Mouse (Mus musculus) ES-CJ7 (cell line): ENCODE data around the gene Fads1.
"Not testable (repeated sequence)": the region's sequence is repeated elsewhere in the genome, so short reads cannot be mapped to it uniquely, and the experiment has no call there.

Experiments
- DNase-seq: peaks from one replicate; pipeline ENCODE4 v3.0.0; 2011; ENCODE audit warnings: low read depth, low spot score

Fads1 gene

DNA sequence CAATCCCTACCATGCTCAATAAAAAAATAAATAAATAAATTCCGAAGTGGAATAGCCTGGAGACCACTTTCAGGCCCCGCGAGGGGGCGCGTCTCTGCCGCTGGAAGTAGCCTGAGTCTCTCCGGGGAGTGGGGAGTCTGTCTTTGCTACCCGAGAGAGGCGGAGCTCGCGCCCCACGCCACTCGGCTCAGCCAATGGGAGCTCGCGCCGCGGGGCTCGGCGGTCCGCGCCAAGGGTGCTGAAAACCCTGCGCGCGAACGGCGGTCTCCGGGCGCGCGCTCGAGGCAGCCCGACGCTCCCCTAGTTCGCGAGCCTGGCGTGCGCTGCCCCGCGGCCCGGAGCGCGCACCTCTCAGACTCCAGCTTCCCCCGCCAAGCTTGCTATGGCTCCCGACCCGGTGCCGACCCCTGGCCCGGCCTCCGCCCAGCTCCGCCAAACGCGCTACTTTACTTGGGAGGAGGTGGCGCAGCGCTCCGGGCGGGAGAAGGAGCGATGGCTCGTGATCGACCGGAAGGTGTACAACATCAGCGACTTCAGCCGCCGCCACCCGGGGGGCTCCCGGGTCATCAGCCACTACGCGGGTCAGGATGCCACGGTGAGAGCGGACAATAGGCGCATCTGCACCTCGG is at the start of gene Fads1:
TSS of gene Fads1 (plus strand) at position 219 of the 629 bp plus-strand sequence.
- DNase-seq: peak; percentile 96

DNA sequence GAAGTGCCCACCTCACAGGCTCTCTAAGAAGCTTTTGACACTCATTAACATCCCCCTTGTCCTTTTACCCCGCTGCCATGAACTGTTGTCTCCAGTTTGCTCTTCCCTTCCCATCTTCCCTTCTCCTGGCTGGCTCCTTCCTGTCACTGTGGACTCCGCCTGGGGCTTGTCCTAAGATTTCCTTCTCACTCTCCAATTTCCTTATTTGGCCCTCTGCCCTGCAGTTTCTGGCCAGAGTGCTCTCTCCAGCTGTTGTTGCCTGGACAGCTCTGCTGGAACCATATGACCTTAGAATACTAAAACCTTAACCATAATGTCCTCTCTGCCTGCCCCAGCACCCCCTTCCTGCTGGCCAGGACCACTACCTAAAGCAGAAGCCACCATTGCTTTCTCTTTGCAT is 48.0 kb upstream of the Fads1 start:
- DNase-seq: no peak

DNA sequence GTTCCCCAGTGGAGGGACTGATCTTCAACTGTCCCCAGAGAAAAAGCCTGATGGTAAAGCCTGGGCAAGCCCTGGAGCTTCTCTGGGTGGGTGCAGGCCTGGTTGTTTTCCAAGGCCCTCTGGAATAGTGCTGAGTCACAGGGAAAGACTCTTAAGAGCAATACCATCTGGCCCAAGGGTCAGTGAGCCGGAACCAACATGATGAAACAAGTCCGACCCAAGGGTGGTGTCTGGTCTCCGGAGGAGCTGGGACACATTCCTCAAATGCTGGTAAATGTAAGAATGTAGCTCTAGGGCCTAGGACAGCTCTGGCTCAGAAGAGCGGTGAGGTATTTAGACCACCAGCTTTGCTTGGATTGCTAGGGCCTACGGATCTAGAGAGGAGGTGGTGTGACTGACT is 45.3 kb upstream of the Fads1 start:
- DNase-seq: peak; percentile 31

DNA sequence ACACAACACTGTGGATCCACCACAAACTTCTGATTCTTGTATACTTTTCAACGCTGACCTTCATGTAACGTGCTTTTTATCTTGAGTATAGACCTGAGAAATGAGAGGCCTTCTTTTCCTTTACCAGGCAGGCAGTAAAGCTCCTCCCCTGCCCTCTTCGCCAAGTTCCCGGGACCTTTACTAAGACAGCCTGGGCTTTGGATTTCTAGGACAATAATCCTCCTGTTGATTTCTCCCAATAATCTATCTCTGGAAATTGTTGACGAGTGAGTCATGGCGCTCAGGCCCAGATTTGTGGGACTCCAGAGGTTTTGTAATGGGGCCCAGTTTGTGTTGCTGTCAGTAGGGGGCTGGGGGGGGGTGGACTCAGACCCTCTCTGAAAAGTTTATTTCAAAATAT is 43.0 kb upstream of the Fads1 start:
- DNase-seq: no peak

DNA sequence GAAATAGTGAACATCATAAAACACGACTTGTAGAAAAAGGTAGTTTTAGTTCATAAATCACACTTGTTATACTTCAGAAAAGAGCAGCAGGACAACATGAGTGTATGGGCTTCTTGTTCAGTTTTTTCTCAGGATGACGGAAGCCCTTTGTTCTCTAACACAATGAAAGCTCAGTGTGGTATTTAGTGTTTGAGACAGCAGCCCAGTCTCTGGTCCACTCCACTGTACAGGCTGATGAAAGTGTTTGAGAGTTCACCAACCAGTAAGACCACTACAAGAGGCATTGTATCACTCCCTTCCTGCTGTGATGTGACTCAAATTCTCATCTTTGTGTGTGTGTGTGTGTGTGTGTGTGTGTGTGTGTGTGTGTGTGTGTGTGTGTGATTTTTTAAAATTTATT is 39.0 kb upstream of the Fads1 start:
- peak; percentile 23 for DNase-seq

DNA sequence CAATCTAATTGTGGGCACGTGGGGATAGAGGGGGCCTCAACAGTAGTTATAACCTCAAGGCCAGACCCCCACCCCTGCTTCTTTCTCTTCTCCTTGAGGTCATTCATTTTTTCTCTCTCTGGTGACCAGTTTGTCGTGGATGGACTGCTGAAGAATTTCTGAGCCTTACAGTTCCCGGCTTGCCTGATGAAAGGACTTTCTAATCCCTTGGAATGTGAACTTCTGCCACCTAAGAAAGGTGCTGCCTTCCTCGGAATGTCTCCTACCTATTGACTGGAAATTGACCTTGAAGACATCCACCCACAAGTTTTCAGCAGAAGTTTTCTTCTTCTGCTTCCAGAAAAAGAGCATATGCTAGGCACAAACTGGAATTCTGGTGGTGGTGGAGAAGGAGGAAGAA is 38.2 kb upstream of the Fads1 start:
- DNase-seq: no peak

DNA sequence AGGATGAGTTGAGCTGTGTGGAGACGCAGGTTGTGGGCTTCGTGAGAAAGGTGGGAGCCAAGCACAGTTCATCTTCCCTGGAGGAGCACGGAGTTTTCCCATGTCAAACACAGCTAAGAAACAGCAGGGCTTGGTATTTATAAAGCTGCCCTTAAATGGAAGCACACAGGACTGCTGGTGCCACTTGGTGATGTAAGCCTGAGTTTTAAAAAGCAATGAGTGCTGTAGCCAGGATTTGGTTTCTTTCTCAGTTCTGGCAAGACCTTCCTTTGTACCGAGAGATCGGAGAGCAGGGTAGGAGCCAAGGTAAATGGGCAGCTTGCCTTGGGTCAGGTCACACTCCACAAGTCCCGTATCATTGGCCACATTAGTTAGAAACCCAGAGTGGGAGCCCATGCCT is 34.1 kb upstream of the Fads1 start:
- DNase-seq: no peak

DNA sequence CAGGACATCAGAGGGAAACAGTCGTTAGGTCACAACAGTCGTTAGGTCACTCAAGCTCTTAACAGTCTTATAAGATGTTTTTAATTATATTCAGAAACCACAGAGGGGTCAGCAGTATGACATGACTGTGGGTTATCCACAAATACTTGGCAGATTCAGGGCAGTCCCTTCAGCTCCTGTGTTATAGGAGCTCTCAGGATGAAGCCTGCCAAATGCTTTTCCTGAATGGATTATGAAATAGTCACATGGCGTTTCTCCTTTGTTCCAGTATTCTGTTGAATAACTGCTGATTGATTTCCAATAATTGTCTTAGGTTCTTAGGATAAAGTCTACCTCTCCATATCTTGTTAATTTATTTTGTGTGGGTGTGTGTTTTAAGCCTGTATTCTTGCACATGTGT is 33.5 kb upstream of the Fads1 start:
- no peak for DNase-seq

DNA sequence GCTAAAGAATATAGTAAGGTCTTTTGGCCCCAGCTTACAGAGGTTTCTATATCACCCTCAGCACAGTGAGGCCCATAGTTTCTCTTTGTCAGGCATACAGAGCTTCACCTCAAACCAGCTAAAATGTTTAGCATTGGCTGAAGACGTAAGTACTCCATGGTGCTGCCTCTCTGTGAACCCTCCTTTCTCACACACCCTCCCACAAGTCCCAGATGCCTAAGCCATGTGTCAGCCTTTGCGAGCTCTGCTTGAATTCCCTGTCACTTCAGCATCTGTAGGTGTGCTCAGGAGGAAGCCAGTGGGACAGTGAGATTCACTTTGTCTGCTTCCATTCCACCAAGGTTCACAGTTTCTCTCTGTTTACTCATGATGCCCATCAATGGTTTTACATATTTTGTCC is 25.0 kb upstream of the Fads1 start:
- no peak for DNase-seq

DNA sequence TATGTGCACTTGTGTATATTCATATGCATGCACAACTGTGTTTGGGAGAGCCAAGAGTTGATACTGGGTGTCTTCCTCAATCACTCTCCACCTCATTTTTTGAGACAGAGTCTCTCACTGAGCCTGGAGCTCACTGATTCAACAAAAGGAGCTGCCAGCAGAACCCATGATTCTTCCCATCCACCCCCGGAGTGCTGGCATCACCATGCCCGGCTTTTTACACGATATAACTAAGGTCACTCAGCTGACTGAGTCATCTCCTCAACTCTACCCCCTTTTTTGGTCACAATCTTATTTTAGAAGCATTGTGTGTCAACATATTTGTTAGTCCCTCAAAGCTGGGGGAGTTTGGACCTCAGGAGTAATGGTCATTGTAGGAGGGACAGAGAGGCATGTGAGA is 18.8 kb upstream of the Fads1 start:
- no peak for DNase-seq

DNA sequence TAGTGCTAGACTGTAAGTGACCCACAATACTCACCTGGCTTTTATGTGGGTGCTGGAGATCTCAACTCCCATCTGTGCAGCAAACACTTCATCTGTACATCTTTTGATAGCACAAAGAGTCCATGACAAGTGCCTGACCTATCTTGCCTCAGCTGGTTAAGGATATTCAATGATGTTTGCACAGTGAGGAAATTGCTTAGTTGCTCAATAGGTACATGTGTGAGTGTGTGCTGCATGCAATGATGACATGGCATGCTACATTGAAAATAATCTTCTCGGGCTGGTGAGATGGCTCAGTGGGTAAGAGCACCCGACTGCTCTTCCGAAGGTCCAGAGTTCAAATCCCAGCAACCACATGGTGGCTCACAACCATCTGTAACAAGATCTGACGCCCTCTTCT is 16.8 kb upstream of the Fads1 start:
- not testable (repeated sequence) for DNase-seq

DNA sequence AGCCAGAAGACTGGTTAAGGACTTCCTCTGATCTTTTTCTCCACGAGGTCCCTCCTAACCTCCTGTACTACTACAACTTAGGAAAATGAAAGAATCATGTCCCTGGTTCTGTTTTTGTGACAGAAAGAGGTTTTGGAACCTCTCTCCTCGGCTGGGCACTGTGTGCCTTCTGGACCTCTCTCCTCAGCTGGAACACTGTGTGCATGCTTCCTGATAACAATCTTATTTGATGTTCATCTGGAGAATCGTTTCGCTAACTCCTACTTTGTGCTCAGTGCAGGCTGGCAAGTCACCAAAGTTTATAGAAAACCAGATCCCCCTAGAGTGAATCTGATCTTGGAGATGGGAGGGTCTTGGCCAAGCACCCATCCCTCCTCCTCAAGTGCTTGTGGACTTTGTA is 15.6 kb upstream of the Fads1 start:
- DNase-seq: no peak

DNA sequence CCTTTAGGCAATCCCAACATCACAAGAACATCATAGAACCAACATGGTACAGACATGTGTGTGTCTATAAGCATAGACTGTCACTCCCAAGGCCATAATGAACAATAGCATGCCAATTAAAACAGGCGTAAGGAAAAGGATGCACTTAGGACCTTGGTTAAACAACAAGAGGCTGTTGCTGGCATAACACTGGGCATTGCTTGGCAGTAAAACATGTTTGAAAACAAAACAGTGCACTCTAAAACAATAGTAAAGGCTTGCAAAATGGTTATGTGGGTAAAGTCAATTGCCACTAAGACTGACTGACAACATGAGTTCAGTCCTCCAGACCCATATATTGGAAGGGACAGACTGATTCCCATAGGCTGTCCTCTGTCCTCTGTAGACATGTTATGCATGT is 14.7 kb upstream of the Fads1 start:
- no peak for DNase-seq

DNA sequence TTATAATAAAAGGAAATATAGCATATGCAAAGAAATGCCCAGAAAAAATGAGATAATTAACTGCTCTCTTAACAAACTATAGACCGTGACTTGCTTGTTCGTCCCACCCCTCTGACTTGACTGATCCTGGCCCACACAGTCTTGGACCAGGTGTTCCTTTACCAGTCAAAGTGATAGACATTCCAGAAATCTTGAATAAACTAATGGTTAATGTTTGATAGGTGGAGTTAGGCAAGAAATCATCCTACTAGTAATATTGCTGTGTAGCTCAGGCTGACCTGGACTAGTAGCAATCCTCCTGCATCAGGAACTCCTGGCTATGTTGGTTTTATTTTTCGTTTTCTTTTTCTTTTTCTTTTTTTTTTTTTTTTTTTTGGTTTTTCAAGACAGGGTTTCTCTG is 14.2 kb upstream of the Fads1 start:
- DNase-seq: no peak

DNA sequence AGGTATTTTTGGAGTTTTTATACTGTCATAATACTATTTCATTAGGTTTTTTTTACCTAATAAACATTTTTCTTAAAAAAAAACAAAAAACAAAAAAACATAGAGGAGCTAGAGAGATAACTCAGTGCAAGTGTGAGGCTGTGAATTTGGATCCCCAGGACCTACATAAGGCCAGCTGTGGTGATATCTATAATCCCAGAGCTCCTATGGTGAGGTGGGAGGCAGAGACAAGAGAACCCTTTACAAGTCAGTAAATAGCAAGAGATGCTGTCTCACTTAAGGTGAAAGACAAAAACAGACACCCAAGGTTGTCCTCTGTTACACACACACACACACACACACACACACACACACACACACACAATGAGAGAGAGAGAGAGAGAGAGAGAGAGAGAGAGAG is 13.5 kb upstream of the Fads1 start:
- no peak for DNase-seq

DNA sequence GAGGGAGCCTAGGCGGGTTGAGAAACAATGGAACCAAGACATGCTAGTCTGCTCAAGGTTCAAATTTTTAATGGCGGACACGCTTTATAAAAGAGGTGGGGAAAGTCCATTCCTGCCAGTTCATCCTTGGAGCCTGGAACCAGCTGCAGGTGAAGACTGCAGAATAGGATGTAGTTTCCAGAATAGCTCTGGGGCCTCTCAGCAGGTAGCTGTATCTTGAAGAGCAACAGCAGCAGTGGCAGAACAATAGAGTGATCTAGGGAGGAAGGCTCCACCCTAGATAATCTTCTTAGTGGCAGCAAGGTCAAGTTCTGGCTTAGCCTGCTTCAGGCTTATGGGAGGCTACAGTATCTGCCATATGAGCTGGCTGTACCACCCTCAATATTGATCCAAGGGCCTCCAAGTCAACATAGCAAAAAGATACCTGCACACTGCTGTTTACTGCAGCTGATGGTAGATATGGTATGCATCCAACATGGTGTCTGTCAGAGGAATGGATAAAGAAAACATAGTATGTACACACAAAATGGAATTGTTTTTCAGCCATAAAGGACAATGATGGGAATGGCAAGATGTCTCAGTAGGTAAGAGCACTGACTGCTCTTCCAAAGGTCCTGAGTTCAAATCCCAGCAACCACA is 12.9 kb upstream of the Fads1 start:
- DNase-seq: peak; percentile 83

DNA sequence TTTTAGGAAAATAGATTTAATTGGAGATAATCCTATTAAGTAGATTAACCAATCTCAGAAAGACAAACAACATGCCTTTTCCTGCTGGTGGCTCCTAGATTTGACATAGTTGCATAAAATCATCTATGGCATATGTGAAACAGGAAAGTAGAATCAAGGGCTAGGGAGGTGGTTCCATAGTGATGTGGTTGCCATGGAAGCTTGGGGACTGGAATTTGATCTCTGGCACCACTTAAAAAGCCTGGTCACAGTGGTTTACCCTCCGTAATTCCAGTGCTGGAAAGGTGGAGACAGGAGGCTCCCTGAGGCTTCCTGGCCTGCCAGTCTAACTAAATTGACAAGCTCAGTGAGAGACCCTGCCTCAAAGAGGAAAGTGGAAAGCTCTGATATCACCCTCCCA is 12.2 kb upstream of the Fads1 start:
- no peak for DNase-seq

DNA sequence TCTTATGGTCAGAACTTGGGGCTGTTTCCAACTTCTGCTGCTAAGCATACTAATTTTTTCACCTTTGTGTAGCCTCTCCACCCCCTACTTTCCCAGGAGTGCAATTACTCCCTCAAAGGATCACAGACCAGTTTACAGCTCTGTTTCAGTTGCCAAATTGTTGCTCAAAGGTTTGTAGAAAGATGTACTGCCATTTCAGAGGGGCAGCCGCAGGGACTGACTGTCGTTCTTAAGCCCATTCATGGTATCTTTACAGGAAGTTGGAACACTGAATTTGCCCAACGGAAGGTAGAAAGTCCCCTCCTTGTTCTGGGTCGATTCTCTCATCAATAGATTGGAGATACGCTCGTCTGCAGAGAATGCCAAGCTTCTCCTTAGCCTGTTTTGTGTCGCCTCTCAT is 11.3 kb upstream of the Fads1 start:
- DNase-seq: no peak

DNA sequence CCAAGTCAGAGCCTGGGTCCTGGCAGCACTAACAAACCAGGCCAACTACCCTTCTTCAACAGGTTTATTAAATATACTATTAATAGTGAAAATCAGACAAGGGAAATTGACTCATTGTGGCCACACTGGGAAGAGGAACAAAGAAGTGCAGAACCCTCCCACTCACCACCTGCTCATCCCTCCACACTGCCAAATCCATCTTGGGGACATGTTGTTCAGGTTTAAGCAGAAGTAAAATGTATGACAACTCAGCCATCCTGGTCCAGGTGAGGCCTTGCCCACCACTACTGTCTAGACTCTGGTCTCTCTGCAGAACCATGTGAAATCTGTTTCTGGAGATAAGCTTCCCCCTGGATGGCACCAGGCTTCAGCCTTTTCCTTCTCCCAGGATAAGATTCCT is 10.8 kb upstream of the Fads1 start:
- no peak for DNase-seq

DNA sequence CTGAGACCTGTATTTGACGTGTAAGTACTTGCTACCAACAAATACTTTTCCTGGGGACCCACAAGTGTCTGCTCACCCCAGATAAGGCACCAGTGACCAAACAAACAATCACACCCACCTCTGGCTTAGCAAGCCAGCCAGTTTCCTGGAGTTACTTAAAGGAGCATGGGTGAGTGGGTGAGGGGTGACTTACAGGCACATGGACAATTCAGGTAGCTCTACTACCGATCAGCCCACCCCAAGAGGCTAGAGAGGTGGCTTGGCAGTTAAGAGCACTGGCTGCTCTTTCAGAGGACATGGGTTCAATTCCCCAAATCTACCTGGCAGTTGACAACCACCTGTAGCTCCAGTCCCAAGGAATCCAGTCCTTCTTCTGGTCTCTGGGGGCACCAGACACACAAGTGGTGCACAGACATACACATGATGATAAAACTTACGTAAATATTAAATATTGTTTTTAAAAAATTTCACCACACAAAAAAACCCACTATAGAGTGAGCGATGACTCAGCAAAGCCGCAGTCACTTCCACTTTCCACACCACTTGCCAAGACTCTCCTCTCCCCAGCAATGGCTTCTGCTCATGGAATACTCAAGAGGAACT is 9.5 kb upstream of the Fads1 start:
- DNase-seq: no peak

DNA sequence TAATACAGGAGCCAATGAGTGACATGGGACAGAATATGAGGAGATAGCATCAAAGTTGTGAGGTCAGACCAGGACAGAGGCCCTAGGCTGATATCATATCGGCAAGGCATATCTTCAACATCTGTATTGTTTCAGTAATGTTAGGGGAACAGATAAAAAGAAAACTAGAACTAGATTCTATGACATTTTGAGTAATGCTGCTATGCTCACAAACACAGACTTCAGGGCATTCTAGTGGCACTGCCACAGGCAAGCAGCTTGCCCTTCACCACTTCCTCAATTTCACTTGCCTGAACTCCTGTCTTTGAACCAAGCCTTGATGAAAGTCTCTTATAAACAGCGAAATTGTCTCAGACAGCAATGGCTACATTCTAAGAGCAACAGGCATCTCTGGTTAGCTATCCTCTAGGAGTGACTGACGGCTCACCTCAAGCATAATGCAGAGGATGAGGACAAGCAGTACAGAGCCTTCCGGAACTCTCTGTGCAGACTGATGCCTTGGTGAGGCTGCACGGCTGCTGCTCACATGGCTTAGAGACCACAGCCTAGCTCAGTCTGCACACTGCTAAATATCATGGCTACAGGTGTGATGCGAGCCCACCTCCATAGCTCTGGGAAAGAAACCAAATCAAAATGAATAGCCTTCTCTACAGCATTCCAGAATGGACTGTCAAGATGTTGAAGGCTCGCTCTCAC is 8.7 kb upstream of the Fads1 start:
- no peak for DNase-seq

DNA sequence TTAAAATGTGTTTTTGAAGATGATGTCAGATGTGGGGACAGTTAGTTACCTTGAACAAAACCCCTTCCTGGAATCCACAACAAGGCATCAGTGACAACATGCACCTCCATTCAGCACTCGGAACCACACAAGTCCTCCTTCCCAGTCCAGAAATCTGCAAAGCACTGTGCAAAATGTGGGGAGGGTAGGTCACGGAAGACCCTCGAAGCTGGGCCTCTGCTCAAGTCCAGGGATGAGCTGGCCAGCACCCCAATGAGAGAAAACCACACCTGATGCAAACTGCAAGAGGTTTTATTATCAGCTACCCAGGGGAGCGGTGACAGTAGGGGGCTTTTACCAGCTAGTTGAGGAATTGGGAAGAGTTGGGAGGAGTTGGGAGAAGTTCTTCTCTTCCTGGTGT is 7.7 kb upstream of the Fads1 start:
- DNase-seq: no peak

DNA sequence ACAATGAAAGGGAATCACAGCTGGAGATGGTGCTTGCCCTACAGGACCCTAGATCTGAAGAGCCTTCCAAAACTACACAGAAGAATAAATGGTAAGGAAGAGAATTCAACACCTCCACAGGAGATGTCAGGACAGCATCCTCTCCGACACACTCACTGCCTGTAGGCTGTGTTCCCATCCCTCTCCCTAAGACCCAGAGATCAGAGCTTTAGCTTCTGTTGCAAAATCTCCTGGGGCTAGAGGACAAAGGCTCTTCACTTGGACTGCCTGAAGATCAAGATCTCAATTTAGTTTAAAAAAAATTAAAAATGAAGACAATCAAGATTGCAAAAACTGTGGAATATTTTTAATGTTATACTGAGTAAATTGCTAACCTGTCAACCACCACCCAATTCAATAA is 6.2 kb upstream of the Fads1 start:
- no peak for DNase-seq
